Mouse (Mus musculus) frontal cortex, postnatal 25 days (tissue): ENCODE measurements at regions not wholly inside any gene's neighbourhood (a gene's known extent, or its start where the extent isn't known, plus 50 kb on each side); places are given as distances from the start of the nearest gene placed in this dataset.

Experiments
- DNase-seq, 2 experiments: peaks; one replicate each; pipeline ENCODE4 v3.0.0; 2022; ENCODE audit warnings: low spot score in 2 of 2

GRCm38 (mm10) chr17:48789846-48790245 lies 142.3 kb upstream of the Lrfn2 start:
- DNase-seq = no peak

- no peak for DNase-seq
Measured at GRCm38 (mm10) chr17:48790526-48790925, 141.7 kb upstream of the Lrfn2 start.

- DNase-seq = no peak
Measured at GRCm38 (mm10) chr17:48792954-48793353, 139.2 kb upstream of the Lrfn2 start.

GRCm38 (mm10) chr17:48795773-48796172 lies 136.4 kb upstream of the Lrfn2 start:
- no peak for DNase-seq

- no peak for DNase-seq
Measured at GRCm38 (mm10) chr17:48798196-48798595, 134.0 kb upstream of the Lrfn2 start.

GRCm38 (mm10) chr17:48802673-48803072 lies 129.5 kb upstream of the Lrfn2 start:
- DNase-seq = peak in 1 of 2 experiments; percentile 37

- DNase-seq = no peak
Measured at GRCm38 (mm10) chr17:48807905-48808304, 124.3 kb upstream of the Lrfn2 start.

- no peak for DNase-seq
Measured at GRCm38 (mm10) chr17:48814753-48815504, 117.2 kb upstream of the Lrfn2 start.

GRCm38 (mm10) chr17:48816588-48817324 lies 115.4 kb upstream of the Lrfn2 start:
- DNase-seq = no peak

- DNase-seq = no peak
Measured at GRCm38 (mm10) chr17:48817551-48817950, 114.6 kb upstream of the Lrfn2 start.

GRCm38 (mm10) chr17:48819703-48820102 lies 112.5 kb upstream of the Lrfn2 start:
- DNase-seq = no peak

- no peak for DNase-seq
Measured at GRCm38 (mm10) chr17:48822101-48822876, 109.9 kb upstream of the Lrfn2 start.

GRCm38 (mm10) chr17:48823921-48824320 lies 108.3 kb upstream of the Lrfn2 start:
- DNase-seq = no peak

- no peak for DNase-seq
Measured at GRCm38 (mm10) chr17:48825212-48825913, 106.8 kb upstream of the Lrfn2 start.

GRCm38 (mm10) chr17:48838297-48838979 lies 93.7 kb upstream of the Lrfn2 start:
- no peak for DNase-seq

- no peak for DNase-seq
Measured at GRCm38 (mm10) chr17:48847890-48848289, 84.3 kb upstream of the Lrfn2 start.

GRCm38 (mm10) chr17:48850910-48851309 lies 81.3 kb upstream of the Lrfn2 start:
- DNase-seq = no peak

- no peak for DNase-seq
Measured at GRCm38 (mm10) chr17:48858891-48859290, 73.3 kb upstream of the Lrfn2 start.

- DNase-seq = no peak
Measured at GRCm38 (mm10) chr17:48870443-48870842, 61.7 kb upstream of the Lrfn2 start.

- DNase-seq = no peak
Measured at GRCm38 (mm10) chr17:48877505-48877904, 54.7 kb upstream of the Lrfn2 start.

- DNase-seq = no peak
Measured at GRCm38 (mm10) chr17:48880590-48880989, 51.6 kb upstream of the Lrfn2 start.
